Mouse (Mus musculus) megakaryocyte-erythroid progenitor cell, adult 5-6 weeks (primary cell): ENCODE measurements around the gene Gm14548. TPM values are rescaled to one million over a fixed set of nuclear protein-coding genes. Genes with fewer than 3 reads are reported as not detected.
"Not testable (repeated sequence)": the region's sequence is repeated elsewhere in the genome, so short reads cannot be mapped to it uniquely, and the experiment has no call there.

Experiments
- ATAC-seq: replicated peaks from 2 replicates; pipeline ENCODE4 v1.8.0; 2016; ENCODE audit warnings: mild to moderate bottlenecking, inconsistent platforms; ENCODE audit not compliant: severe bottlenecking, poor library complexity, low FRiP score, low TSS enrichment
- total RNA-seq, 2 experiments: library from RNA; stranded (forward) in 1 of 2; stranded (reverse) in 1 of 2; fragments of 200-1000, 215-1000 nt in 1 of 2; fragments of >200 nt in 1 of 2; fragmentation: Nextera tagmentation in 1 of 2; gene quantifications; 2 replicates each; pipeline ENCODE4 v1.2.3; 2014 to 2017

The Gm14548 gene
- not detected in 2 replicates for total RNA-seq (2014; fragmentation: Nextera tagmentation)
- not detected in 2 replicates for total RNA-seq (2017)

DNA sequence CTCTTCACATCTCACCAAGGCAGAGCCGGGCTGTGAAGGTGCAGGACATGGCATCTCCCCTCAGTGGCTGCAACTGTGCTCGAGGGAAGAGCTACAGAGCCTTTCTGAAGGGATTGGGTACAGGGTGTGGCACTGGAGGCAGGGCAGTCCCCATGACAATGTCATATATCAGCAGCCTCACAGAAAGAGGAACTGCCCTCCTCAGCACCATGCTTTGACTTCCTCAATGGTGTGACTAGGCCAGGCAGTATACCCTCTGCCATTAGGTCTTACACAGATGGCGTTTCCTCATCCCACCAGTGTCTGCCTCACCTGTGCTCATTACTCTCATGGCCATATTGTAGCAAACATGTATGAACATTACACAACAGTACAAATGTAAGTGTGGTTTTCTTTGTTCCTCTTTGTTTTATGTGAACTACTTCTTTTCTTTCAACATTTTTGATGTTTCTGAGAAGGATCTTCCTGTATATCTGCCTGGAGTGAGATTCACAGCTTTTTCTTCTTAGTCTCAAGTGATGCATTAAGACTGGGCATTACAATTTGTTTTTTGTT is at the start of gene Gm14548:
TSS of gene Gm14548 (minus strand) at position 85 of the 555 bp plus-strand sequence.
- not testable (repeated sequence) for ATAC-seq

DNA sequence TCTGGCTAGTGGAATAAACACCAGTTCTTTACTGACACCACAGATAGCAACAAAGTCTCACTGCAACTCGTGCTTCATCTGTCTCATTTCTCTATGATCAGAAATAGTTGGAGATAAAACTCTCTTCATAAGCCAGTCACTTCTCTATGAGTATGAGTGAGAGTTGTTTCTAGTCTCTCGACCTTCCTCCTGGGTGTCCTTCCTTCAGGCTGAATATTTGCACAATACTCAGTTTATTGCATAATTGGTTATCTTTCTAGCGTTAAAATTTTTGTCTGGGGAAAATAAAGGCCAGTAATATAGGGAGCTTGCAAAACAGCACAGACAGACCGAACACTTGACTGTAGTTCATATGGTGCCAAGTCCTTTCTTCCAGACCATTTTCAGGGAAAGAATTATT is 48.2 kb upstream of the Gm14548 start:
- ATAC-seq: no peak

GRCm38 (mm10) chr7:3940915-3941314 is 43.0 kb upstream of the Gm14548 start:
- ATAC-seq: no peak

- ATAC-seq: no peak
Measured at GRCm38 (mm10) chr7:3939866-3940525, 42.1 kb upstream of the Gm14548 start.

- peak; percentile 44; the same call in 1 of the 2 replicates for ATAC-seq
Measured at GRCm38 (mm10) chr7:3935473-3935872, 37.6 kb upstream of the Gm14548 start.

DNA sequence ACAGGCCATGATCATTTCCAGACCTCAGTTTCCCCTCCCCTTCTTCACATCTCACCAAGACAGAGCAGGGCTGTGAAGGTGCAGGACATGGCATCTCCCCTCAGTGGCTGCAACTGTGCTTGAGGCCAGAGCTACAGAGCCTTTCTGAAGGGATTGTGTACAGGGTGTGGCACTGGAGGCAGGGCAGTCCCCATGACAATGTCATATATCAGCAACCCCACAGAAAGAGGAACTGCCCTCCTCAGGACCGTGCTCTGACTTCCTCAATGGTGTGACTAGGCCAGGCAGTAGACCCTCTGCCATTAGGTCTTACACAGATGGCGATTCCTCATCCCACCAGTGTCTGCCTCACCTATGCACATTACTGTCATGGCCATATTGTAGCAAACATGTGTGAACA is 17.5 kb upstream of the Gm14548 start, which contains the start of gene Lilra6:
TSS of gene Lilra6 (minus strand) at position 117 of the 400 bp plus-strand sequence.
- not testable (repeated sequence) for ATAC-seq

DNA sequence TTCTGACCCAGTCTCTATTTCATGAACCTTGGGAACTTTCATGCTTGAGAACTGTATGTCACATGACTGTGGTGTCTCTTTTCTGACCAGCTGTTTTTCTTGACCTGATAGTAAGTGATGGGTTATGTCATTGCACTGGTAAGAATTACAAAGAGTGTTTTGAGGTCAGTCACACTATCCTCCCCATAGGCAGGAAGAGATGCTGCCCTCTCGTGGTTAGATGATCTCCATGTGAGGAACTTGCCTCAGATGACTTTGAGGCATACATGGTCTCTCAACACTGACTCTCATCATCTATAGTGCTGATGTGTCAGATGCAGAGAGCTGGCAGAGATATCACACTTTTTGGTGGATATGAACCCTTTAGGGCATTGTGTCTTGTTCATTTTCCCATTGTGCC is 5.8 kb upstream of the Gm14548 start:
- no peak for ATAC-seq

- not testable (repeated sequence) for ATAC-seq
Measured at GRCm38 (mm10) chr7:3875032-3875431, 22.9 kb downstream of the Gm14548 start.

DNA sequence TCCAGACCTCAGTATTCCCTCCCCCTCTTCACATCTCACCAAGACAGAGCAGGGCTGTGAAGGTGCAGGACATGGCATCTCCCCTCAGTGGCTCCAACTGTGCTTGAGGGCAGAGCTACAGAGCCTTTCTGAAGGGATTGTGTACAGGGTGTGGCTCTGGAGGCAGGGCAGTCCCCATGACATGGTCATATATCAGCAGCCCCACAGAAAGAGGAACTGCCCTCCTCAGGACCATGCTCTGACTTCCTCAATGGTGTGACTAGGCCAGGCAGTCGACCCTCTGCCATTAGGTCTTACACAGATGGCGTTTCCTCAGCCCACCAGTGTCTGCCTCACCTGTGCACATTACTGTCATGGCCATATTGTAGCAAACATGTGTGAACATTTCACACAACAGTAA is 53.0 kb downstream of the Gm14548 start, which contains the start of gene Pira2:
TSS of gene Pira2 (minus strand) at position 101 of the 400 bp plus-strand sequence.
- ATAC-seq: not testable (repeated sequence)

DNA sequence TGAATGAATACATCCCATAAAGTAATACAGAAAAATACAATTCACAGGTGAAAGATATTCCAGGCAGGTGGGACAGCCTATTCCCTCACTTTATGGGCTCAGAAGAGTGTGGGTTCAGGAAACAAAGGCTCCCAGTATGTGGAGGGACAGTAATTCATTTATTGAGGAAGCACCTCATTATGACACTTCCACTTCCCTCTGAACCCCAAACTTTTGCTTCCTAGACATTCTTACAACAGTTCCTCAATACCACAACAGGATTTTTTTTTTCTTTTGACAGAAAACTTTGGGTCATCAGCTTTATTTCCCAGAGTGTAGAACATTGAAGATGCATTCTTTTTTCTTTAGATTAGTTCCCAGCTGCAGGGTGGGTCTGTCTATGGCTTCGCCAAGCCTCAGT is 60.1 kb downstream of the Gm14548 start:
- ATAC-seq: not testable (repeated sequence)

Other genes starting within 250 kb of the Gm14548 start
- 5.5 and 8.1 TPM in 2 replicates for gene Leng1, start 232.3 kb downstream of the Gm14548 start, total RNA-seq (2014; fragmentation: Nextera tagmentation)
- 7.1 and 15.2 TPM in 2 replicates for gene Leng1, start 232.3 kb downstream of the Gm14548 start, total RNA-seq (2017)
- 10.8 and 19.5 TPM in 2 replicates for gene Tmc4, start 220.6 kb downstream of the Gm14548 start, total RNA-seq (2014; fragmentation: Nextera tagmentation)
- 1.7 and 8.6 TPM in 2 replicates for gene Tmc4, start 220.6 kb downstream of the Gm14548 start, total RNA-seq (2017)
- 6.6 and 9.5 TPM in 2 replicates for gene Tsen34, start 205.3 kb downstream of the Gm14548 start, total RNA-seq (2014; fragmentation: Nextera tagmentation)
- gene Tsen34, start 205.3 kb downstream of the Gm14548 start, total RNA-seq (2017): 10.3 and 18.2 TPM in 2 replicates
- 20.2 and 26.7 TPM in 2 replicates for gene Mboat7, start 204.6 kb downstream of the Gm14548 start, total RNA-seq (2014; fragmentation: Nextera tagmentation)
- 8.5 and 18.9 TPM in 2 replicates for gene Mboat7, start 204.6 kb downstream of the Gm14548 start, total RNA-seq (2017)
- 3,542 and 4,029 TPM in 2 replicates for gene Rps9, start 194.1 kb downstream of the Gm14548 start, total RNA-seq (2014; fragmentation: Nextera tagmentation)
- 1,380 and 1,558 TPM in 2 replicates for gene Rps9, start 194.1 kb downstream of the Gm14548 start, total RNA-seq (2017)
- 0.69 TPM in 1 of 2 replicates, not detected in the other for gene Pirb, start 177.7 kb downstream of the Gm14548 start, total RNA-seq (2014; fragmentation: Nextera tagmentation)
- 1.5 TPM in 1 of 2 replicates, not detected in the other for gene Pirb, start 177.7 kb downstream of the Gm14548 start, total RNA-seq (2017)
- gene Gm15448, start 72.4 kb downstream of the Gm14548 start, total RNA-seq (2014; fragmentation: Nextera tagmentation): not detected in 2 replicates
- gene Gm15448, start 72.4 kb downstream of the Gm14548 start, total RNA-seq (2017): 1.4 TPM in 1 of 2 replicates, not detected in the other
- gene Pira2, start 53.1 kb downstream of the Gm14548 start, total RNA-seq (2014; fragmentation: Nextera tagmentation): not detected in 2 replicates
- 0.19 TPM in 1 of 2 replicates, not detected in the other for gene Pira2, start 53.1 kb downstream of the Gm14548 start, total RNA-seq (2017)
- gene Lilra6, start 17.4 kb upstream of the Gm14548 start, total RNA-seq (2014; fragmentation: Nextera tagmentation): 0.47 TPM in 1 of 2 replicates, not detected in the other
- gene Lilra6, start 17.4 kb upstream of the Gm14548 start, total RNA-seq (2017): not detected in 2 replicates
- 10.6 and 13.4 TPM in 2 replicates for gene Lair1, start 165.1 kb upstream of the Gm14548 start, total RNA-seq (2014; fragmentation: Nextera tagmentation)
- 7.2 and 22.0 TPM in 2 replicates for gene Lair1, start 165.1 kb upstream of the Gm14548 start, total RNA-seq (2017)
- not detected in 2 replicates for gene Ttyh1, start 221.3 kb upstream of the Gm14548 start, total RNA-seq (2014; fragmentation: Nextera tagmentation)
- gene Ttyh1, start 221.3 kb upstream of the Gm14548 start, total RNA-seq (2017): not detected in 2 replicates
- gene Leng8, start 238.9 kb upstream of the Gm14548 start, total RNA-seq (2014; fragmentation: Nextera tagmentation): 102 and 142 TPM in 2 replicates
- 21.7 and 26.6 TPM in 2 replicates for gene Leng8, start 238.9 kb upstream of the Gm14548 start, total RNA-seq (2017)